Mouse (Mus musculus) layer of hippocampus, adult 2 months (tissue): ENCODE results near the gene Lrrk2. TPM values are rescaled to one million over a fixed set of nuclear protein-coding genes. Genes with fewer than 3 reads are reported as not detected.
A peak's percentile ranks its signal among the peaks of the same experiment; 100 is the strongest.

Experiments used
- DNase-seq, 2 experiments: peaks; one replicate each; pipeline ENCODE4 v3.0.0; 2022; ENCODE audit warnings: low spot score in 2 of 2
- H3K27ac ChIP-seq: fragments of 200-600 bp; 2 replicates; pipeline ENCODE4 v1.8.1; 2022
- H3K4me3 ChIP-seq: fragments of 200-600 bp; 2 replicates; pipeline ENCODE4 v1.8.1; 2022; ENCODE audit warnings: mild to moderate bottlenecking
- CTCF ChIP-seq: fragments of 200-600 bp; conservative IDR thresholded peaks from 2 replicates; pipeline ENCODE4 v1.8.1; 2022; ENCODE audit warnings: antibody characterized with exemption, mild to moderate bottlenecking, moderate library complexity
- total RNA-seq, 2 experiments: library from RNA; stranded (reverse); gene quantifications; 2 replicates each; pipeline ENCODE4 v1.2.3; 2021

Lrrk2 gene
- total RNA-seq, 2 experiments from 2014 or later: 22.0 to 22.3 TPM

DNA sequence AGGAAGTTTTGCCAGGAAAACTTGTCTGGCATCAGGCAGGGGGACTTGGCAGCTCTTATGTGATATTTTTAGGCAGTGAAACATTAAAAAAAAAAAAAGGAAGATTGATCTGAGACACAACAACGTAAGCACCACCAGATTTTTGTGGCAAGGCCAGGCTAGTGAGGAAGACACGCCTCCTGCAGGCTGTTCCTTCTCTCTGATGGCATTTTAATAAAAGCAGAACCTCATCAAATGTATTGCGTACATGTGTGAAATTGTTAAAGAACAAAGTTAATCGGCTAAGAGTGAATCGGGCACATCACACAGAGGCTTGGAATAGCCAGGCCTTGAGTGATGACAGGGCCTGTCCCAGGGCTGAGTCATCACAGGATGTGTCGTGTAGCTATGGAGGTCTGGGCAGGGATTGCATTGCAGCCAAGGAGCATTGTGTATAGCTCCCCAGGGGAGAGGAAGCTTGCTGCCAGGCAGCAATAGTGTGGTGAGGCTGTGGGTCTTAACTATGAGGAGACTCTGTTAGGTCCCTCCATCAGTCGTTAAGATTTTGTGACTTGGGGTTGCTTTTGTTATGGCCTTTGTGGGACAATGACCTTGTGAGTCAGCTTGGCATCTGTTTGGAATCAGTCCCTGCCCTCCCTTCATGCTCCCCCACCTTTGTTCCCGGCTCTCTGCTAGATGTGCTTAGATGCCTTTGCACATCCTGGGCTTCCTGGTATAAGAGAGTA, 30.2 kb downstream of the Lrrk2 start:
- DNase-seq: peak in 1 of 2 experiments; percentile 32
- peak; percentile 63 for TF ChIP-seq CTCF
- Histone ChIP-seq H3K4me3 (no peak overlapping the region), H3K27ac (peak overlapping the region; percentile 72)

- Histone ChIP-seq H3K4me3 (no peak overlapping the region), H3K27ac (no peak overlapping the region)
- no peak for TF ChIP-seq CTCF
- no peak for DNase-seq
Observed at GRCm38 (mm10) chr15:91704091-91704490, 31.1 kb downstream of the Lrrk2 start.

- TF ChIP-seq CTCF: peak; percentile 53
- peak overlapping the region; percentile 19; the same call in 1 of the 2 replicates for H3K4me3 ChIP-seq
- H3K27ac ChIP-seq: no peak overlapping the region
- peak in 1 of 2 experiments; percentile 5 for DNase-seq
Observed at GRCm38 (mm10) chr15:91709207-91710130, 36.5 kb downstream of the Lrrk2 start.

- no peak for TF ChIP-seq CTCF
- H3K4me3 ChIP-seq: no peak overlapping the region
- DNase-seq: no peak
- no peak overlapping the region for H3K27ac ChIP-seq
Observed at GRCm38 (mm10) chr15:91735216-91735922, 62.4 kb downstream of the Lrrk2 start.

GRCm38 (mm10) chr15:91736791-91737533, 64.0 kb downstream of the Lrrk2 start:
- no peak overlapping the region for H3K27ac ChIP-seq
- peak; percentile 90 for TF ChIP-seq CTCF
- DNase-seq: peak in 1 of 2 experiments; percentile 53
- no peak overlapping the region for H3K4me3 ChIP-seq

GRCm38 (mm10) chr15:91738808-91739207, 65.8 kb downstream of the Lrrk2 start:
- no peak for DNase-seq
- Histone ChIP-seq H3K4me3 (no peak overlapping the region), H3K27ac (no peak overlapping the region)
- TF ChIP-seq CTCF: no peak

DNA sequence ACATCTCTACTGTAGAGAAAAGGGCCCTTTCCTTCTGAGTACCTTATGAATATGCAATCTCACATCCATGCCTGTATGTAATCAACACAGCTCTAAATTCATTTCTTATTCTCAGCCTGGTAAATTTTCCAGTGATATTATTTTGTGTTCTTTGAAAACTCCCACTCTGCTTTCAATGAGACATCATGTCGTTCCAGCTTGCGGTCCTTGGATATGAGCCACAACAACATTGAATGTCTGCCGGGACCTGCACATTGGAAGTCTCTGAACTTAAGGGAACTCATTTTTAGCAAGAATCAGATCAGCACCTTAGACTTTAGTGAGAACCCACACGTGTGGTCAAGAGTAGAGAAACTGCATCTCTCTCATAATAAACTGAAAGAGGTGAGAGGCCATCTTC, 72.5 kb downstream of the Lrrk2 start:
- TF ChIP-seq CTCF: no peak
- peak; percentile 36 to 37 for DNase-seq
- no peak overlapping the region for H3K4me3 ChIP-seq
- peak overlapping the region; percentile 65 for H3K27ac ChIP-seq

DNA sequence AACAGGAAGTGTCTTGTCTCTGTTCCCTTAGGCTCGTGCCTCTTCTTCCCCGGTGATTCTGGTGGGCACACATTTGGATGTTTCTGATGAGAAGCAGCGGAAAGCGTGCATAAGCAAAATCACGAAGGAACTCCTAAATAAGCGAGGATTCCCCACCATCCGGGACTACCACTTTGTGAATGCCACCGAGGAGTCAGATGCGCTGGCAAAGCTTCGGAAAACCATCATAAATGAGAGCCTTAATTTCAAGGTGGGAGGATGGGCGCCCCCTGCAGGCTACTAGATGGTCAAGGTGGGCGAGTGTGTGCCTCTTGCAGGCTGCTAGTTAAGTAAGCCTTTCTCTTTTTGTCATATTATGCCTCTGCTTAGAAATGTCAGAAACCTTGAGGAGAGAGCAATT, 79.1 kb downstream of the Lrrk2 start:
- peak; percentile 82 for TF ChIP-seq CTCF
- peak overlapping the region; percentile 26 for H3K4me3 ChIP-seq
- H3K27ac ChIP-seq: peak overlapping the region; percentile 63; the same call in 1 of the 2 replicates
- DNase-seq: peak; percentile 51 to 61

DNA sequence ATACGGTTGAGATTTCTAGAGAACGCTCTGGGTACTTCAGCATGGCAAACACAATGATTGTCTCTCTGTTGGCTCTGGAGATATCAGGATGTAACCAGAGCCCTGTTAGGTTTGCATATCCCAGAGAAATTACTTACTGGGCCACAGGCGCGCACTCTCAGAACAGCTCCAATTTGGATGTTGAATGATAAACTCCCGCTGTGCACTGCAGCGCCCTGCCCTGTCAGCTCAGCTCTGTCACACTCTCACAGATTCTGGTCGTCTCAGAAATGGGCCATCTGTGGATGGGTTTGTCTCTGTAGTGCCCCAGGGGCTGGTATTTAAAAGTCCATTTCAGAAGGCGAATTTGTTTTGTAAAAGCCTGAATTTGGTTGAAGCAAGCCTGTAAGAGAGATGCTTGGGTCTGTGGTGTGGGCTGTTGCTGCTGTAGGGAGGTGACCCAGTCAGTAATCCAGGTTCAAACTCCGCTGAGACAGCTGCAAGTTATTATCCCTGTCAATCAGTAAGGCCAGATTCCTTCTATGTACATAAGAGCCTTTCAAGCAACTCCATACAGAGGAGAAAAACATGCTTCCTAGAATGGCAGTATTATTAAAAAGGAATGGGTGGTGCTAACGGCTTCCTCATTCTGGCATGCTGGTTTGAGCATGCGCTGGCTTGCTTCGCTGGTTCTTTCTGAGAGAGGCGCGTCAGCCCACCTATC, 80.6 kb downstream of the Lrrk2 start:
- H3K27ac ChIP-seq: peak overlapping the region; percentile 72; the same call in 1 of the 2 replicates
- TF ChIP-seq CTCF: no peak
- H3K4me3 ChIP-seq: peak overlapping the region; percentile 30; the same call in 1 of the 2 replicates
- peak; percentile 24 to 25 for DNase-seq

DNA sequence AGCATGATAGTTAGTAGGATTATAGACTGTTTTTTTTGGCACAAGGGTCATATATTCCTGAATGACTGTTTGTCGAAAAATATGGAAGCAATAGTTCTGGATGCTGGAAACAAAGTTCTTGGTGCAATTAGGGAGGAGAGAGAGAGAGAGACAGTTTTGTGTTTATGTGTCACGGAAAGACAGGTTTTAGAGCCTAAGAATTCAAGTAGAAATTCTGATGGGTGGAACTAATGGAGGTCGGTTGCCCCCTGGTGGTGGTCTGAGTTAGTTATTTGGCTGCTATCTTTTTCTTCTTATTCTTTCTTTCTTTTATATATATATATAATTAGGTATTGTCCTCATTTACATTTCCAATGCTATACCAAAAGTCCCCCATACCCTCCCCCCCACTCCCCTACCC, 81.6 kb downstream of the Lrrk2 start:
- H3K27ac ChIP-seq: 0 out of 2 replicates have a peak overlapping the region, but pooled peaks have one; percentile 29
- no peak overlapping the region; the same call in 1 of the 2 replicates for H3K4me3 ChIP-seq
- peak; percentile 82 for TF ChIP-seq CTCF
- DNase-seq: peak; percentile 63 to 75

DNA sequence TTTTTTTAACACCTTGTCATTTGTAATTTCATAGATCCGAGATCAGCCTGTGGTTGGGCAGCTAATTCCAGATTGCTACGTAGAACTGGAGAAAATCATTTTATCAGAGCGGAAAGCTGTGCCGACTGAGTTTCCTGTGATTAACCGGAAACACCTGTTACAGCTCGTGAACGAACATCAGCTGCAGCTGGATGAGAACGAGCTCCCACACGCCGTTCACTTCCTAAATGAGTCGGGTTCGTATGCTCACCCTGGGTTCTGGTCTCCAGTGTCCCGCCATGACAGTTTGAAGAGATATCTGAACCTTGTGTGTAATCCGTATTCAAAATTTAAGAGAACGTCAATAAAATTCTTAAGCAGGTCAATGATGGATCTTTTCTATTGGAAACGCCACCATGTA, 82.8 kb downstream of the Lrrk2 start:
- Histone ChIP-seq H3K4me3 (no peak overlapping the region), H3K27ac (no peak overlapping the region)
- no peak for TF ChIP-seq CTCF
- no peak for DNase-seq

- H3K27ac ChIP-seq: no peak overlapping the region
- H3K4me3 ChIP-seq: no peak overlapping the region
- TF ChIP-seq CTCF: no peak
- DNase-seq: no peak
Observed at GRCm38 (mm10) chr15:91772041-91772440, 99.1 kb downstream of the Lrrk2 start.
